Mouse (Mus musculus) macrophage (primary cell): ENCODE data around the gene Rab24. TPM values are rescaled to one million over a fixed set of nuclear protein-coding genes. Genes with fewer than 3 reads are reported as not detected.

Source experiments
- H3K27ac ChIP-seq: fragments of 350-480 bp; formaldehyde crosslinking; 2 replicates; pipeline ENCODE4 v1.9.0; 2021
- H3K36me3 ChIP-seq: fragments of 350-480 bp; formaldehyde crosslinking; 2 replicates; pipeline ENCODE4 v1.9.0; 2021; ENCODE audit errors: inconsistent target
- H3K4me3 ChIP-seq: fragments of 350-480 bp; formaldehyde crosslinking; 2 replicates; pipeline ENCODE4 v1.9.0; 2021; ENCODE audit errors: inconsistent target
- H3K79me2 ChIP-seq: fragments of 350-480 bp; formaldehyde crosslinking; 2 replicates; pipeline ENCODE4 v1.9.0; 2021; ENCODE audit errors: inconsistent target
- WGBS: methylation state at CpG from one replicate; pipeline ENCODE4 v1.1.7; 2026; ENCODE audit warnings: inconsistent platforms; ENCODE audit not compliant: missing documents; 5-methylcytosine and 5-hydroxymethylcytosine counted together
- polyA plus RNA-seq: library from polyadenylated mRNA; stranded (reverse); fragments of 250-400 nt; gene quantifications from 3 replicates; pipeline ENCODE4 v1.2.4, GENCODE M21; 2018; ENCODE audit warnings: inconsistent platforms

The Rab24 gene
- polyA plus RNA-seq, 1 experiment from 2014 or later, result 47.3 TPM

- 95% methylated on average over 10 of the region's 10 CpGs for WGBS
- Histone ChIP-seq H3K27ac (no peak overlapping the region), H3K36me3 (no peaks in the 10 kb centered on the region), H3K4me3 (no peak overlapping the region), H3K79me2 (no peaks in the 10 kb centered on the region)
Measured at GRCm38 (mm10) chr13:55337341-55337975, 15.7 kb upstream of the Rab24 start.

GRCm38 (mm10) chr13:55335701-55336100 lies 14.0 kb upstream of the Rab24 start:
- no peaks in the 10 kb centered on the region for H3K36me3 ChIP-seq
- H3K79me2 ChIP-seq, result no peaks in the 10 kb centered on the region
- WGBS, result 95% methylated on average over 4 of the region's 4 CpGs
- H3K4me3 ChIP-seq, result no peak overlapping the region
- H3K27ac ChIP-seq, result no peak overlapping the region

- H3K79me2 ChIP-seq, result peaks cover 6% of the 10 kb centered on the region; the same call in 1 of the 2 replicates
- 97% methylated on average over 3 of the region's 3 CpGs for WGBS
Measured at GRCm38 (mm10) chr13:55332331-55332730, 10.6 kb upstream of the Rab24 start.

GRCm38 (mm10) chr13:55330567-55331400 lies 9.0 kb upstream of the Rab24 start:
- H3K27ac ChIP-seq, result peak overlapping the region; percentile 65
- peak overlapping the region; percentile 30 for H3K4me3 ChIP-seq
- no peaks in the 10 kb centered on the region for H3K36me3 ChIP-seq
- peaks cover 6% of the 10 kb centered on the region; the same call in 1 of the 2 replicates for H3K79me2 ChIP-seq
- 84% methylated on average over 13 of the region's 14 CpGs for WGBS

More at GRCm38 (mm10) chr13:55332331-55332730, 10.6 kb upstream of the Rab24 start:
- Histone ChIP-seq H3K4me3 (no peak overlapping the region), H3K36me3 (no peaks in the 10 kb centered on the region), H3K27ac (no peak overlapping the region)

- under 1% methylated on average over 53 of the region's 82 CpGs for WGBS
- peak within 1 kb of the TSS; percentile 65 for H3K27ac ChIP-seq
- no peaks in the 10 kb centered on the region for H3K36me3 ChIP-seq
- H3K4me3 ChIP-seq, result peak within 1 kb of the TSS; percentile 44
- peaks cover 6% of the 10 kb centered on the region; the same call in 1 of the 2 replicates for H3K79me2 ChIP-seq
Measured at GRCm38 (mm10) chr13:55329683-55330566, 8.2 kb upstream of the Rab24 start, which contains the start of gene Mxd3. Mxd3 (minus strand) TSS chr13:55329823.

GRCm38 (mm10) chr13:55329109-55329682 lies 7.5 kb upstream of the Rab24 start:
- peaks cover 10% of the 10 kb centered on the region for H3K79me2 ChIP-seq
- H3K27ac ChIP-seq, result 0 out of 2 replicates have a peak overlapping the region, but pooled peaks have one; percentile 8
- H3K36me3 ChIP-seq, result peaks cover 4% of the 10 kb centered on the region; the same call in 1 of the 2 replicates
- 0% methylated on average over 21 of the region's 29 CpGs for WGBS
- H3K4me3 ChIP-seq, result peak overlapping the region; percentile 44

- H3K4me3 ChIP-seq, result peak overlapping the region; percentile 44; the same call in 1 of the 2 replicates
- no peak overlapping the region for H3K27ac ChIP-seq
- WGBS, result 96% methylated on average over 4 of the region's 4 CpGs
- H3K36me3 ChIP-seq, result peaks cover 10% of the 10 kb centered on the region; the same call in 1 of the 2 replicates
- H3K79me2 ChIP-seq, result peaks cover 15% of the 10 kb centered on the region
Measured at GRCm38 (mm10) chr13:55328641-55329040, 6.9 kb upstream of the Rab24 start.

GRCm38 (mm10) chr13:55328171-55328570 lies 6.4 kb upstream of the Rab24 start:
- H3K27ac ChIP-seq, result no peak overlapping the region
- H3K36me3 ChIP-seq, result peaks cover 14% of the 10 kb centered on the region; the same call in 1 of the 2 replicates

GRCm38 (mm10) chr13:55327633-55328032 lies 5.9 kb upstream of the Rab24 start:
- H3K27ac ChIP-seq, result no peak overlapping the region
- 2% methylated on average over 5 of the region's 8 CpGs for WGBS
- peaks cover 14% of the 10 kb centered on the region; the same call in 1 of the 2 replicates for H3K36me3 ChIP-seq

More at GRCm38 (mm10) chr13:55328171-55328570, 6.4 kb upstream of the Rab24 start:
- Histone ChIP-seq H3K4me3 (no peak overlapping the region), H3K79me2 (peaks cover 20% of the 10 kb centered on the region)
- WGBS, result 97% methylated on average over 6 of the region's 6 CpGs

GRCm38 (mm10) chr13:55327169-55327568 lies 5.4 kb upstream of the Rab24 start:
- no peak overlapping the region for H3K4me3 ChIP-seq
- peaks cover 30% of the 10 kb centered on the region for H3K79me2 ChIP-seq
- WGBS, result 77% methylated on average over 4 of the region's 4 CpGs
- H3K27ac ChIP-seq, result no peak overlapping the region
- peaks cover 14% of the 10 kb centered on the region; the same call in 1 of the 2 replicates for H3K36me3 ChIP-seq

More at GRCm38 (mm10) chr13:55327633-55328032, 5.9 kb upstream of the Rab24 start:
- H3K4me3 ChIP-seq, result no peak overlapping the region
- H3K79me2 ChIP-seq, result peaks cover 25% of the 10 kb centered on the region

- Histone ChIP-seq H3K27ac (no peak overlapping the region), H3K79me2 (peaks cover 43% of the 10 kb centered on the region), H3K4me3 (no peak overlapping the region), H3K36me3 (peaks cover 14% of the 10 kb centered on the region; the same call in 1 of the 2 replicates)
- WGBS, result 92% methylated on average over 11 of the region's 11 CpGs
Measured at GRCm38 (mm10) chr13:55325596-55325995, 3.9 kb upstream of the Rab24 start.

- Histone ChIP-seq H3K36me3 (peaks cover 17% of the 10 kb centered on the region; the same call in 1 of the 2 replicates), H3K4me3 (peak overlapping the region; percentile 97), H3K79me2 (peaks cover 49% of the 10 kb centered on the region), H3K27ac (peak overlapping the region; percentile 85)
- 3% methylated on average over 31 of the region's 31 CpGs for WGBS
Measured at GRCm38 (mm10) chr13:55322130-55322825, 532 bp upstream of the Rab24 start.

GRCm38 (mm10) chr13:55319931-55320533 lies 1.7 kb downstream of the Rab24 start, which contains the start of gene Prelid1:
Prelid1 (plus strand) TSS chr13:55320500.
- WGBS, result 86% methylated on average over 4 of the region's 4 CpGs
- Histone ChIP-seq H3K79me2 (peaks cover 63% of the 10 kb centered on the region), H3K36me3 (peaks cover 21% of the 10 kb centered on the region; the same call in 1 of the 2 replicates), H3K27ac (peak within 1 kb of the TSS; percentile 78), H3K4me3 (peak within 1 kb of the TSS; percentile 86)
